Mouse (Mus musculus) spleen, postnatal 4 days (tissue): ENCODE measurements around the gene Hist1h1t.

Experiments used
- DNase-seq, 2 experiments: peaks; one replicate each; pipeline ENCODE4 v3.0.0; 2022; ENCODE audit warnings: low spot score in 2 of 2

The Hist1h1t gene

DNA sequence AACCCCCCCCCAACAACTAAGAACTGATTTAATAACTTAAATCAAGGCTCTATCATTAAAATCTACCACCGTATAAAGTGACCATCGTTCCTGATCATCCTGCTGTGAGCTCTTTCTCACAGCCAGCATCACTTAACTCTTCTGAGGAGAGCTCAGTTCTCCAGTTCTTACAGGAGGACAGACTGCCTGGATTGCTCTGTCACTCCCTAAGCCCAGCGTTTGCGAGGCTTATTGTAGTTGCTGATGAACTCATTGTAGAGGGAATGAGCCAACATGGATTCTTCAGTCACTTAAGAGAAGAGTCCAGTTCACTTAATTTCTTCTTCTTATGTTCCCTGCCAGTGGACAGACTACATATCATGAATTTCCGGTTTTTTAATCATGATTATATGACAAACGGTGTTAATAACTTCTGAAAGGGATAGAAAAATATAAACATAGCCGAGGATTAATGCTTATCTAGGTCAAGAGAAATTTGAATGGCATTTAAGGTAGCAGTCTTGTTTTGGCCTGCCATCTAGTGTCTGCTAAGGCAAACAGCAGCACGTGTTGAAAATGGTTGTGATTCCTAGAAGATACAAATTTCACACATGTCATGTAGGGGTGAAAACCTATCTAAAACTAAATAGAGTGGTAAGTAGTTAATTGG lies 36.7 kb downstream of the Hist1h1t start:
- DNase-seq: peak in 1 of 2 experiments; percentile 59

GRCm38 (mm10) chr13:23737091-23737490 lies 41.5 kb downstream of the Hist1h1t start:
- DNase-seq: peak in 1 of 2 experiments; percentile 52

DNA sequence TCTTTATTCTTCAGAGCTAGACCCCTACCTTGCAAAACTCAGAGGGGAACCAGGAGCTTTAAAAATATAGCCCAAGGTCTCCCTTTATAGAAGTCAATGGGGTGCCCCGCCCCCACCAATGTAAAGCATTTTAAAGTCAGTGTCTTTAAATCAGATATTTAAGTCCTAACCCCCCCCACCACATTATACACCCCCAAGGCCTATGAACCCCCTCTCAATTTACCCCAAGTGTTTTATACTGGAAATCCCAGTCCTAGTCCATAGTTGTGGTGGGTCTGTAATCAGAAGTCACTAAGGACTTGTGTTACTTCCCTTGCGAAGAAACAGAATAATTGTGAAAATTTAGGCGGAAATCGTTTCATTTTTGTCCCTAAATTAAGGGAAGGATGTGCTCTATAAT lies 42.4 kb downstream of the Hist1h1t start:
- peak; percentile 43 to 72 for DNase-seq

DNA sequence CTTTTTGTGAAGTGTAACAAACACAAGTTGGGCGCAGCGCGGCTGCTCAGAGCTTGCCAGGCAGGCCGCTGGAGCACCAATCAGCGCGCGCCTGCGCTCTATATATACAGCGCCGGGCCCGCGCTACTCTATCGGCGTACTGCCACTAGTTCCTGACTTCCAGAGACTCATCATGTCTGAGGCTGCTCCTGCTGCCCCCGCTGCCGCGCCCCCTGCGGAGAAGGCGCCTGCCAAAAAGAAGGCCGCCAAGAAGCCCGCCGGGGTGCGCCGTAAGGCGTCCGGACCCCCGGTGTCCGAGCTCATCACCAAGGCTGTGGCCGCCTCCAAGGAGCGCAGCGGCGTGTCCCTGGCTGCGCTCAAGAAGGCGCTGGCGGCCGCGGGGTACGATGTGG lies 43.1 kb downstream of the Hist1h1t start, which contains the start of gene Hist1h1c:
TSS of gene Hist1h1c (plus strand) at position 132 of the 392 bp plus-strand sequence.
- peak; percentile 97 to 100 for DNase-seq

GRCm38 (mm10) chr13:23739069-23739921 lies 43.7 kb downstream of the Hist1h1t start:
- DNase-seq: peak; percentile 90 to 97

GRCm38 (mm10) chr13:23739922-23740252 lies 44.3 kb downstream of the Hist1h1t start:
- no peak for DNase-seq

- peak in 1 of 2 experiments; percentile 53 for DNase-seq
These were observed 44.7 kb downstream of the Hist1h1t start for GRCm38 (mm10) chr13:23740256-23740840.

DNA sequence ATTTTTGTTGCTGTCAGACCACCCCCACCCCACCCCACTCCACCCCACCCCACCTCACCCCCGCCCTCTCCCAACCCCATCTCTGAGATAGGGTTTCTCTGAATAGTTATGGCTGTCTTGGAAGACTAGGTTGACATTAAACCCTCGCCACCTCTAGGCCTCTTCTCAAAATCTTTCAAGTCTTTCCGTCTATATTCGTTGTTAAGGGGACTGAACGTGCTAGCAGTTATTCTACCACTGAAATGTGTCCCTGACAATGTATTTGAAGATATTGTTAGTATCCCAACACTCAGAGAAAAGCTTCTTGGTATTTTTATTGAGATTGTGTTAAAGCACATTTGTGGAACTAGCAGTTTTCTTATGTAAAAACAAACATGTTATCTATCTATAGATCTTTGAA lies 45.3 kb downstream of the Hist1h1t start:
- peak in 1 of 2 experiments; percentile 56 for DNase-seq

- DNase-seq: peak in 1 of 2 experiments; percentile 30
These were observed 46.4 kb downstream of the Hist1h1t start for GRCm38 (mm10) chr13:23742007-23742406.

DNA sequence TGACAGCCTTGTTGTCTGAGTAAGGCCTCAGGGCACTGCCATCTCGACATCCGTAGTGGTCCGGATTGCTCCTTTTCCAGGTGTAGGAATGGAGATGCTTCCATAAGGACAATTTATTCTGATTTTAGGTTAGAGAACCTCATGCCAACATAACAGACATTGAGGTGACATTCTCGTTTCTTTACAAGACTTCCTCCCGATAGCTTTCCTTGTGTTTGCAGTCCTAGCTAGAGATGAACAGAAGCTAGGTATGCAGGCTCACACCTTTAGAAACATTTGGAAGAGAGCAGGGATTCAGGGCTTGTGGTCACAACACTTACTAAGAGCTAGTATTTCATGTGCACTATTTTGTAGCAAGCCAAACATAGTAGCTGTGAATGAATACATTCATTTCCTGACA lies 47.6 kb downstream of the Hist1h1t start:
- peak in 1 of 2 experiments; percentile 44 for DNase-seq

GRCm38 (mm10) chr13:23743963-23744362 lies 48.3 kb downstream of the Hist1h1t start:
- peak in 1 of 2 experiments; percentile 59 for DNase-seq

- DNase-seq: peak in 1 of 2 experiments; percentile 69
These were observed 49.1 kb downstream of the Hist1h1t start for GRCm38 (mm10) chr13:23744421-23745380.

DNA sequence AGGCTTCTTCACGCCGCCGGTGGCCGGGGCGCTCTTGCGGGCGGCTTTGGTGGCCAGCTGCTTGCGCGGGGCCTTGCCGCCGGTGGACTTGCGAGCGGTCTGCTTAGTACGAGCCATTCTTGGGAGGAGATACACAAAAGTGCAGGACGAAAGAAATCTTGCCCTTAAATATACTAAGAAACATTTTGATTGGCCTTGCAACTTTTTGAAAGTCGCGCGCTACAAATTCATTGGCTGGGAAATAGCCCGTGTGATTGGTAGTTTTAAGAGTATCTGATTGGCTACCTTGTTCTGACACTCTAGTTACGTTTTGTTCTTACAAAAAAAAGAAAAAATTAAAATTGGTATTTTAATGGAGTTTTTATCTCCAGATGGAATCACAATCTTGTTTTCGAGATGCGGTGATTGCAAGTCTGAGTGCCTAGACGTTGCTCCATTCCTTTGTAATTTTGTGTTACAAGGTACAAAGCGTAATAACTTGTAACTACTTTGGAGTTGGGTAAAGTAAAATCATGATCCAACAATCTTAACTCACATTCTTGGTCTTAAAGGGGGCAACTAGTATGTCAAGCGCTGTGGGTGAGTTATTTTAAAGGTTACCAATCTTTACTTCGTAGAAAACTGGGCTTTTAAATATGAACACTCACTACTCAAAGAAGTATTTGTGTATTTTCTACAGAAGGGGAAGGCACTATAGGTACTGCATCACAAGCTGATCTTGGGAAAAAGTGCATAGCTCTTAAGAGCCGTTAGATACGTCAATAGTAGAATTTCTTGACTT lies 50.0 kb downstream of the Hist1h1t start, which contains the start of gene Hist1h3c:
TSS of gene Hist1h3c (minus strand) at position 222 of the 781 bp plus-strand sequence.
- DNase-seq: peak; percentile 84 to 93
